Mouse (Mus musculus): ENCODE measurements around the gene Plscr4.

The Plscr4 gene

GRCm38 (mm10) chr9:92511696-92512095 is 54.5 kb downstream of the Plscr4 start:
- no peak for DNase-seq (ENCODE audit: low spot score in 2 of 2)

GRCm38 (mm10) chr9:92517036-92517435 is 59.9 kb downstream of the Plscr4 start:
- no peak for DNase-seq (ENCODE audit: low spot score in 2 of 2)

GRCm38 (mm10) chr9:92520751-92521150 is 63.6 kb downstream of the Plscr4 start:
- DNase-seq (ENCODE audit: low spot score in 2 of 2): no peak

- no peak for DNase-seq (ENCODE audit: low spot score in 2 of 2)
These were observed 67.3 kb downstream of the Plscr4 start for GRCm38 (mm10) chr9:92524506-92524905.

GRCm38 (mm10) chr9:92530055-92530454 is 72.9 kb downstream of the Plscr4 start:
- DNase-seq (ENCODE audit: low spot score in 2 of 2): no peak

- no peak for DNase-seq (ENCODE audit: low spot score in 2 of 2)
These were observed 80.6 kb downstream of the Plscr4 start for GRCm38 (mm10) chr9:92537735-92538134.

- DNase-seq (ENCODE audit: low spot score in 2 of 2): no peak
These were observed 81.0 kb downstream of the Plscr4 start for GRCm38 (mm10) chr9:92538216-92538615.
